Mouse (Mus musculus) lung, postnatal 14 days (tissue): ENCODE measurements around the gene Ccdc47.
"Not testable (repeated sequence)": the region's sequence is repeated elsewhere in the genome, so short reads cannot be mapped to it uniquely, and the experiment has no call there.

Source experiments
- DNase-seq: peaks from one replicate; pipeline ENCODE4 v3.0.0; 2021

Ccdc47 gene

DNA sequence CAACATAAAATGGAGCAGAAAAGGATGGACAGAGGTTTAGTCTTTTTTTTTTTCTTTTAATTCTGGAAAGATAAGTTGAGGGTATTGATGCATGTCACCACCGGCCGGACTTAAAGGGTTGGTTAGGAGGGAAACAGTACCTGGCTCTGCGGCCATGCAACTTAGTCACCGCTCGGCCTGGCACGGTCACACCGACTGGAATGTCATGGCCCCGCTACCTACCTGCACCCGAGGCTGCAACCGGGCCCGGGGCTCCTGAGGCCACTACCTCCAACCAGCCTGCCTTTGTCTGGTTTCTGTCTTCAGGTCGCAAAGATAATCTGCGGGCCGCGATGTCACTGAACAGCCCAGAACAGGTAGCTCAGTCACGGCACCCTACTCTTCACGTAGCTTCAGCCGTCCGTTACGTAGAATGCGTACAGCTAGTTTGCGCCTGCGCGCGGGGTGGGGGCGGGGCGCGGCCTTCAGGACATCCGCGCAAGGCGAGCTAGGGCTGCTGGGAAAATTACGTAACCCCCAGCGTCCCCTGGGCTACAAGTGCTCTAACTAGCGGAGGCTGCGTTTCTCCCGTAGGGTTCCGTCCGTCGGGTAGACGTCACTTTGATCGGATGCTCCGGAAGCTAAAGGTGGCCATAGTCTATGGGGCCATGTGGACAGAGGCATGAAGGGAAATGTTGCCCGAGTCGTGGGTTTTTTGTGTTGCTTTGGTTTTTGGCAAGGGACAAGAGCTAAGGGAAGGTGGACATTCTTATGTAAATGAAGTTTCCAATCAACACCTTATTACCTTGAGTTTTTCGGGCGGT, at the start of gene Ccdc47:
Gene Ccdc47, minus strand, starts transcription at position 418 of the 803 bp plus-strand sequence.
- DNase-seq, result peak; percentile 93

DNA sequence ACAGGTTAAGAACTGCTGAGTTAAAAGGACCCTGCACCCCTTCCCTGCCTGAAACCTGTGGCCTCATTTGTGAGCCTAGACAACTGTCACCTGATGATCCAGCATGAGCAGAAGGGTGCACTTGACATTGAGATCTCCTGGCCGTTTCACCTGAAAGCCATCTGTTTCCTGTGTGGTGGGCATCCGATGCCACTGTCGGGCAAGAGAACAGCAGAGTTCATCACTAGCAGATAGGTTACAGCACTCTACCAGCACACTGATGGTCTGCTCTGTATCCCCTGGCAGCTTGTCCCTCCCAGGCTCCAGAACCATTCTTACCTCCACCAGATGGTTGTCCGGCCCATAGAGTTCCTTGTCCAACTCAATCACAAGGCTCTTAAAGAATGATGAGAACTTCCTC, 49.4 kb upstream of the Ccdc47 start:
- DNase-seq, result no peak

DNA sequence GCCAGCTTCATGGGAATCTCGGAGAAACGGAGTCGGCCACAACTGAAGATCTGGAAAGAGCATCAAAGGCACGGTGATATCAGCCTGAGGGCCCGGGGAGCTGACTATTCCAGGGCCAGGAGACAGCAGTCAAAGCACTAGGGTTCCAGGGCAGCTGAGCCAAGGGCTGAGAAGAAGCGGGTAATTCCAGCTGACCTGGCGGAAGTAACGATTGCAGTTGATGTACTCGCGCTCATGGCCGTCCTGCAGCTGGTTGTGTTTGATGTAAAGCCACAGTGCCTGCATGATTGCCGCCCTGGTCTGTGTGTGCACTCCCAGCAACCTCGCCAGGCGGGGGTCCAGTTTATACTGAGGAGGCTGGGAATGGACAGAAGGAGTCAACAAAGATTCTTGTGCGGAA, 48.8 kb upstream of the Ccdc47 start:
- DNase-seq, result no peak

DNA sequence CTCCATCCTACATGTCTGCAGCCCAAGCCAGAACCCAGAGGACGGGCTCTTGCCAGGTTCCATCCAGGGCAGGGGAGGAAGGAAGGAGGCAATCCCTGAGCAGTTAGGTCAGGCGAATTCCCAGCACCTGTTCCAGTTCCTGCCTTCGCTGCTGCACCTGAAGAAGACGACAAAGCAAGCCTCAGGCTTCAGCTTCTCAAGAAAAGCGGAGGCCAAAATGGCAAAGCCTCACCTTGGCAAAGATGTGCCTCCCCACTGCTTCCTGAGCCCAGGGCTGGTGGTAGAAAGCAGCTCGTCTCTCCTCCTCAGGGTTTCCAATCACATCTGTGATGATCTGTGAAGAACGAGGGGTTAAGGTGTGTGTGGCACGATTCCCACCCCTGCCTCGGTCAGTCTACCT, 47.8 kb upstream of the Ccdc47 start:
- DNase-seq, result no peak

DNA sequence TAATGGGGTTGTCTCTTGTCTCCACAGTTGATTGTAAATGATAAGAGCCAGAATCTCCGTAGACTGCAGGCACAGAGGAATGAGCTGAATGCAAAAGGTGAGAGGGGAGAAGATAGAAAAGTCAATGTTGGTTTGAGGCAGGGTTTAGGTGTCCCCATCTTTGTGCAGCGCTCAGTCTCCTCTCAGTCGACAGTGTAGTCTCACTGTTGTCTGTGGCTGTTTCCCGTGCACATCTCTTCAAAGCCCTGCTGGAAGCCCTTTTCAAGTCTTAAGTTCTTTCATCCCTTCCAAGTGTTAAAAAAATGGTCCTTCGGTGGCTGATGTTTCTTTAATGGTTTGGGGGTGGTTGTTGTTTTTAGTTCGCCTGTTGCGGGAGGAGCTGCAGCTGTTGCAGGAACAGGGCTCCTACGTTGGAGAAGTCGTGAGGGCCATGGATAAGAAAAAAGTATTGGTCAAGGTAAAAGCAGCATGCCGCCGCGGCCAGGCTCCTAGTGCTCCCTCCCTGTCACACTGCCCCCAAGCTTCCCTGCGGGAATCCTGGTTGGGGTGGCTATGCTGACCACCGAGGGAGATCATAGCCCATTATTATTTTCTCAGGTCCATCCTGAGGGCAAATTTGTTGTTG, 44.8 kb upstream of the Ccdc47 start:
- no peak for DNase-seq

DNA sequence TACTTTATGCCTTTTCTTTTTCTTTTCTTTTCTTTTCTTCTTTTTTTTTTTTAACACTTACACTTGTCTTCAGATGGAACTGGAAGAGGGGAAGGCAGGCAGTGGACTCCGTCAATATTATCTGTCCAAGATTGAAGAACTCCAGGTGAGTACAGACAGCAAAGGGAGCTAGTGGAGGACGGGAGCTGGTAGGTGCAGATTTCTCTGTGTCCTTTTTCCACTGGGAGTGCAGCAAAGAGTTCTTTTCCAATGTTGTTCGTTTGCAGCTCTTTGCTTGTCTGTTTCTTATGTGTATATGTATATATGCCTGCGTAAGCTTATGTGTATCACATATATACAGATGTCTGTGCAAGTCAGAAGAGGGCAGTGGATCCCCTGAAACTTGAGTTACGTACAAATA, 40.6 kb upstream of the Ccdc47 start:
- peak; percentile 58 for DNase-seq

DNA sequence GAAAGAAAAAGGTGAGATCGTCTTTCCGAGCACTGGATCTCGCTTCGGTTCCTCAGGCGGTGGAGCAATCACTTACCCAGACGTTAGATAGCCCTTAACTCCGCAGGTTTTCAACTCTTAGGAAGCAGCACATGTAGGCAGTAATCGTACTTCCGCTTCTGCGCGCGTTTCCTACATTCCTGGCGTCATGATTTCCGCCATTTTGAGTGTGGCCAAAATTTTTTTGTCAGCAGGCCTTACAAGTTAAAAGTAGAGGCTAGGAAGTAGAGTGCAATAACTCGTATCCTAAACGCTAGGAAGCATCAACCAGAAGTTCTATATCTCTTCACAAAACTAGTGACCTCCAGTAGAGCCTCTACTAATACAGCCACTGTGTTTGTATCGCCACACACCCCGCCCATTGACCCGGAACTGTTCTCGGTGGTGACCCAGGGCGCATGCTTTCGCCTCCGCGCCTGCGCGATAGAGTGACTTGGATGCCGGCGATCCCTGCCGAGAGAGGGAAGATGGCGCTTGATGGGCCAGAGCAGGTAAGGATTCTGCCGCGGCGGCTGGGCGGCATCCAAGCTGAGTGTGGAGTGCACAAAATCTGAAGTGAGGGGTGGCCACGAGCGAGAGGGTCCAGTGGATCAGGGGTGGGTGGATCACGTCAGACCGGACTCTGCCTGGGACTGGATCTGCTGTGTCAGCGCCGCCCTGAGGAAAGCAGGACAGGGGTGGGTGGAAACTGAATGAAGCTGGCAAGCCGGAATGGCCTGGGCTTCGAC, 39.7 kb upstream of the Ccdc47 start, which contains the start of the genes Ftsj3 and Psmc5:
Gene Ftsj3, minus strand, starts transcription at position 395 of the 767 bp plus-strand sequence.
Gene Psmc5, plus strand, starts transcription at position 470 of the 767 bp plus-strand sequence.
- DNase-seq, result peak; percentile 100

DNA sequence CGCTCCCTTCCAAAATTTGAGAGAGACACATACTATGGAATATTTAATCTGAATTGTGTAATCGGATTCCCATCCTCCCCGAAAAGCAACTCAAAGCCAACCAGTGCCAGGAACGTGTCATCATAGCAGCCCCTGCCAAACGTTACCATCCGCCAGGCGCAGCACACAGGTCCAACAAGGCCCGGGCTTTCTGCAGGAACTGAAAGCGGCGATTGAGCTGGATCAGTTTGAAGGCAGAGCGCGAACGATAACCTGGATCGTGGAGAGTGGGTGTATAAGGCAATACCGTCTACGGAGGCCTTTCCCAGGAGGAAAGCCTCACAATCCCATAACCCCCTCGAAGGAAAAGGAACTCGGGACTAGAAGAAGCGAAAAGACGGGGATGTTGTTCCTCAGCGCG, 39.0 kb upstream of the Ccdc47 start:
- DNase-seq, result no peak

DNA sequence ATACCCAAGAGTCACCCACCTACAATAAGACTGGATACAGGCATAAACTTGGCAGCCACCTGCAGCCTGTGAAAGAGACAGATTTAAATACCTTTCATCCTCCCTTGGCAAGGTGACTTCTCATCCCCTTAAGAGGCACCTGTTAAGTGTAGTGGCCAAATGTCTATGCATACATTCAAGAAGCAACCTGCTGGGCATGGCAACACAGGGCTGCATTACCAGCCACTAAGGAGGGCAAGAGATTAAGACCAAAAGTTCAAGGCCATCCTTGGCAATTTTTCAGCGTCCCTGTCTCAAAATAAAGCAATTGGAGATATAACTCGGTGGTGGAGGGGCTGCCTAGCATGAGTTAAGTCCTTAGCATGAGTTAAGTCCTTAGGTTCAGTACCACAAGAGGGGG, 38.6 kb upstream of the Ccdc47 start:
- DNase-seq, result no peak

DNA sequence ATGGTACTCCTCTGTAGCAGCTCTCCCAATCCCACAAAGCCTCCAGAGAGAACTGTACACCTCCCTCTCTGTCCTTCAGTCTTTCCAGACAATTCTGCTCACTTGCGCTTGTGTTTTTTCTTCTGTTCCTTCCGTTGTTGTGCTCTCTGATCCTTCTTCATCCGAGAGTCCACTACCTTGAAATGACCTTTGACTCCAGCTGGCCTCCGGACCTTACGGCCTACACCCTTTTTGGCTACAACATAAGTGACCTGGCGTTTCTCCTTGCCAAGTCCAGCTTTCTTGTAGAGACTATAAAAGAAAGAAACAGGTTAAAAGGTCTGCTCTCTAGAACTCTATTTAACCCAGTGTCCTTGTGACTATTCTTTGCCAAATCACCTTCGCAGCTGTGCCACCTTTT, 33.2 kb upstream of the Ccdc47 start:
- no peak for DNase-seq

DNA sequence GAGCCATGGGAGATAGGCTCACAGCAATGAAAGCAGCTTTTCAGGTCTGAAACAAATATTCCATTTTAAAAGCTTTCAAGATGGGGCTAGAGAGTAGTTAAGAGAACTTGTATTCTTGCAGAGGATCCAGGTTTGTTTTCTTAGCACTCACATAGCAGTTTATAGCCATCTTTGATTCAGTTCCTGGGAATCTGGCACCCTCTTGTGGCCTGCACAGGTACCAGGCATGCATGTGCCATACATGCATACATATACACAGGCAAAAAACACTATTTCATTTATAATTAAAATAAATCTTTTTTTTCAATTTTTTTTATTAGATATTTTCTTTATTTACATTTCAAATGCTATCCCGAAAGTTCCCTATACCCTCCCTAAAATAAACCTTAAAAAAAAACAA, 30.7 kb upstream of the Ccdc47 start:
- no peak for DNase-seq

DNA sequence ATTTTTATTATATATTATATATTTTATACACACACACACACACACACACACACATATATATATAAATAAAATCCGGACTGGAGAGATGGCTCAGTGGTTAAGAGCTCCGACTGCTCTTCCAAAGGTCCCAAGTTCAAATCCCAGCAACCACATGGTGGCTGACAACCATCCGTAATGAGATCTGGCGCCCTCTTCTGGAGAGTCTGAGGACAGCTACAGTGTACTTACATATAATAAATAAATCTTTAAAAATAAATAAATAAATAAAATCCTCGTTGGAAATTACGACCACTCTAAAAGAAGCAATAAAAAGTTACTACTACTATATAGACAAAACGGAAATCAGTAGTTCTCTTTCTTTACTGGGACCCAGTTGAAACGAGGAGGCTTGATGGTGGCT, 17.8 kb upstream of the Ccdc47 start:
- DNase-seq, result not testable (repeated sequence)

DNA sequence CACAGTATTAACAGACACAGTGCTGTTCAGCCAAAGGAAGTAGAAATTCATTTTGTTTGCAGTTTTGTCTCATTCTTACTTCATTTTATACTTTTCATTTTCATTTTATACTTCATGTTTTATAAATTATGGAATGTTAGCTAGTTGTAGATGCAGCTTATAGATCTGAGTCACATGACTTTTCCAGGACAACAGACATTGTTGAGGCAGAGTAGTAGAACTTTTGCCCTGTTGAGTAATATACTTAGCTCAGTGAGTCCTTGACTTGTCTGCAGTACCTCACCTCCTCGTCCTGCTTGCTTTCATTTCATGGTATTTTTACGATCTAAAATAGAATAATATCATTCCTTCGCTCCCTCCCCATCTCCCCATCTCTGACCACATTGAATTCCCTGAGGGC, 4.5 kb upstream of the Ccdc47 start:
- DNase-seq, result no peak

DNA sequence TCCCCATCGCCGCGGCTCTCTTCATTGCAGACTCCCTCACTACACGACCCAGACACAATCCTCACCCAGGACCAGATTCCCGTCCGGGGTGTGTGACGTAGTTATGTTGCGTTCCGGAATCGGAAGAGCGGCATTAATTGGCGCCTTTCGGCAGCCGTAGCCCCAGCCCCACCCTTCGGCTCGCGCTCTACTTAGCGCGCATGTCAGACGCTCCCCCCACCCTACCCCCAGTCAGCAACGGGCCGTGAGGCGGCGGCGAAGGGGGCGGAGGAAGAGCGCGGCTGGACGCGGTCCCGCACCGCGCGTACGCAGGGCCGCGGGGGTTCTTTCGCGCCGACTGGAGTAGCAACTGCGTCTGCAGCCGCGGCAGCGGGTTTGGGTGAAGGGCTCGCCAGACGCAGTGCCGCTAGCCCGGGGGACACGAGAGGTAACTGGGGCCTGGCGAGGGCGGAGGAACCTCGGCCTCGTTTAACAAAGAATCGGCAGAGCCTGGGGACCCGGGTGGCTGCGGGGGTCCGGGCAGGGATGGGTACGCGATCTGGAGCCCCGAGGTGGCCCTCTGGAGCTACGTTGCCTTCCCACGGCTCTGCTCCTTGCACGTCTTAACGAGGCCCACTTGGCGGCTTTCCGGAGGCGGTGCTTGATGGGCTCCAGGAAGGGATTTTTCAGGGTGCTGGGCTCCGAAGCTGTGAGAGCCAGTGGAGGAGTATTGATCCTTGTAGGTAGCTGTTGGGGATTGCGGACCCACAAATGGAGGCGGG, 766 bp upstream of the Ccdc47 start, which contains the start of gene Ddx42:
Gene Ddx42, plus strand, starts transcription at position 197 of the 761 bp plus-strand sequence.
- peak; percentile 91 for DNase-seq

DNA sequence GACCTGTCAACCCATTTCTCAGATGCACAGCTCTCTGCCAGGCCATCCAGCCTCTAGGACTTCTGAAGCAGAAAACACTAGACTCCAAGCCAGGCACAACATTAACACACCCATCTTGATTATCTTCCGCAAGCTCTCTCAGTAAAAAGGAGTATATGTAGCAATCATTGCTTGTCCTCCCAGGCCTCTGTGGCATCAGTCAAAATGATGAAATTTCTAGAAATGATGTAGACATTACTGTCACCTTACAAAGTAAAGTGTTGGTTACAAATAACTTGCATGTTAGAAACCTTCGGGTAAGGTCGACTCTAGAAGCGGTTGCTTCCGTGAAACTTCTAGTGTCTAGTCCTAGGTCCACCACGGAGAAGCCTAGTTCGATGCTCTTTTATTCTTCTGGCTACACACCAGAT, 689 bp downstream of the Ccdc47 start:
- no peak for DNase-seq

DNA sequence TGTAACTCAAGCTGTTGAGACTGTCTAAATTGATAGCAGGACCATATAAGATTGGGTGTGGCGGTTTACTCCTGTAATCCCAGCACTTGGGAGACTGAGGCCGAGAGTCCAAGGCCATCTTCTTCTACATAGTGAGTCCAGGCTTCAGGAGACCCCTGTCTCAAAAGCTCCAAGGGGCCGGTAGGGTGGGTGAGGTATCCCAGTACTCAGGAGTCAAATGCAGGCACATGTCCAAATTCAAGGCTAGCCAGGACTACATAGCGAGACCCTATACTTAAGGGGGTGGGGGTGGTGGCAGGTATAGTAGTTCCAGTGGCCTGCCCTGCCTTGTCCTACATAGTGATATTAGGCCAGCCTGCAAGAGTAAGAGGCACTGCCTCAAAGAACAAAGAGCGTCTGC, 1.3 kb downstream of the Ccdc47 start:
- no peak for DNase-seq

DNA sequence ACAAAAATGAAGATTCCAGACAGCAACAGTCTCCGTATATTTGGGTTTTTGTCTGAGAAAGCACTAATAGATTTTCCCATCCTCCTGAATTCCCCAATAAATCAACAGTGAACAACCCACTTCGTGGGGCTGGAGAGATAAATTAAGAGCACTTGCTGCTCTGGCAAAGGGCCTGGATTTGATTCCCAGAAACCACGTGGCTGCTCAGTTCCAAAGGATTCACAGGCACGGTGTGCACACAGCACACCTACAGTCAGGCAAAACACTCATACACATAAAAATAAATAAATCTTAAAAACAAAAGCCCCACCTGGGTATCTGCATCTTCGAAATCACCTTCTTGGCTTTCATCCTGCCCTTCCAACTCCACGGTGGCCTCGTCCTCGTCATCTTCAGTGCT, 3.4 kb downstream of the Ccdc47 start:
- DNase-seq, result no peak

DNA sequence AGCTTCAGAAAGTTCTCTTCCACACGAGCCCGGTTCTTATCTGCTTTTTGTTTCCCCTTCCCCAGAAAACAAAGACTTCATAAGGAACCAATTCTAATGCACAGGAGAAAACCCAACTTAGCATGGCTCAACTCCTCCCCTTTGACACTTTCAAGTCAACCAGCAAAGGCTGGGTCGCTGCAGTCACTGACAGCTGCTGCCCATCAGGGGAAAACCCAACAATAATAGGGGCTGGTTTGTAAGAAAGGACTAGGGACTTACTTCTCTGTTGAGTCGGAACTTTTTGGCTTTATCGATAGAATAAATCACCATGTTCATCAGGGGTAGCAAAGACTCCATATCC, 14.1 kb downstream of the Ccdc47 start, which contains the start of gene Strada:
Gene Strada, minus strand, starts transcription at position 46 of the 343 bp plus-strand sequence.
- no peak for DNase-seq

DNA sequence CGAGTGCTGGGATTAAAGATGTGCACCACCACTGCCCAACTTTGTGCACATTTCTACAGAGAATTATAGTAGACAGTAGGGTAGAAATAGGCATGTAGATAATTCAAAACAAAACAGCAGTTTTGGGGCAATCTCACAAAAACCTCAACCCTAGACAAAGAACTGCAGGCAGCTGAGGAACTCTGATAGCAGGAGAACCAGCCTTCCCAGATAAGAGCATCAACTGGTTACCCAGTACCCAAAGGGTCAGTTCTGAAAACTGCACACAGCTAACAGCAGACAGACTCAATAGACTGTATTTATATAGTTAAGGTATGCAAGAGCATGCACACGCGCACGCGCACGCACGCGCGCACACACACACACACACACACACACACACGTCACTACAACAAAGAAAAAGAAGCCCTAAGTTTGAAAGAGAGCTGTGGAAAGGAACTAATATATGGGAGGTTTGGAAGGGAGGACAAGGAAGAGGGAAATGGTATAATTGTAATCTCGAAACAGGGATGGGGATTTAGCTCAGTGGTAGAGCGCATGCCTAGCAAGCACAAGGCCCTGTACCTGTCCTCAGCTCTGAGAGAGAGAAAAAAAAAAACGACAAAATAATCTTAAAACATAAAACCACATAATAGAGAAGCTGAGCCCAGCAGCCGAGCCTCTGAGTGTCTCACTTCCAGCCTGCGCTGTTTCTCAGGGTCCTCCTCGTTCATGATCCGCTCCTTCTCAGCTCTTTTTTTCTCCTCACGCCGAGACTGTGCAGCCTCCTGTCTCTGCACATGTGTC, 14.6 kb downstream of the Ccdc47 start:
- no peak for DNase-seq

DNA sequence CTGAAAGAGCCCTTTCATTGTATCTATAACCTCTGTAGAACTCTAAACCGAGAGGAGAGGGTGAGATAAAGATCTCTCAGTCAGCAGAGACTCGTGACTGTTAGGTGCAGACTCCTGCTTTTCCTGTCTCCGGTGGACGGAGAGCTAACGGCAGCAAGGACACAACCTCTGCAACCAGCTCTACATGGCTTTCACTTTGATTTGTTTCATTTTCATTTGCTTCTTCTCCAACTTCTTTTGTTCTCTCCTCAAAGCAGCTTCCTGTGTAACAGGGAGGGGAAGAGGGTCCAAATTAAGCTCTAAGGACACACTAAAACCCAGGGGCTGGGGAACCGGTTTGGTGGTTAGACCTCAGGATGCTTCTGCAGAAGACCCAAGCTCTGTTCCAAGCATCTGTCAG, 15.4 kb downstream of the Ccdc47 start:
- no peak for DNase-seq

DNA sequence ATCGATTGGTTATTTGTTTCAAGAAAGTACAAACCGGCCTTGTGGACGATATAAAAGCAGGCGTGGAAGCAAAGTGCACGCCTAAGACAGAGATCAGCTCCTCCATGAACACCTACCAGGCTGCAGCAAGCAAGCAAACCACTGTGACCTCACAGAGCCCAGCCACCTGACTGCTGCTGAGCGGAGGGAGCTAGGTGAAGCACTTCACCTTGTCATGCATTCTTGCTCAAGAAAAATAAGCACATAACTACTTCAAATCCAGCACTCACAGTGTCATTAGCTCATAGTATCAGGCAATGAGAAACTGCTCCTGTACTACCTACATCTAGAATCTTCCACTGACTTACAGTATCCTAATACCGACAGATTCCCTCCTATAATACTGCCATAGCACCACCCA, 16.1 kb downstream of the Ccdc47 start:
- not testable (repeated sequence) for DNase-seq

DNA sequence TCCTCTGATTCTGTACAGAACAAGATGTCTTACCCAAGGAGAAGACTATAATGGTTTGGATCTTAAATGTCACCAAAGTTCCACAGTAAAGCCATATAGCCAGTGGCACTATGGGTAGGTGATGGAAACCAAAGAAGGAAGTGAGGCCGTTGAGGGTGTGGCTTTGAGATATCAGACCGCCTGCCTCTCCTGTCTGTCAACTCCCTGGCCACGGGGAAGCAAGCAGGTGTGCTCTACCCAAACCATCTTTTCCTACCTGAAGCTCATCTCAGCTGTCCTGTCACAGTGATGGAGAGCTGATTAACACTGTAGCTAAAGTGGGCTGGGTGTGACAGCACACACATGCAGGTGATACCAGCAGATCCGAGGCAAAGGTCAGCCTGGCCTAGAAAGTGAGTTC, 17.9 kb downstream of the Ccdc47 start:
- DNase-seq, result no peak
